Mouse (Mus musculus) olfactory bulb, adult 2 months (tissue): ENCODE measurements around the gene Ccdc141. TPM values are rescaled to one million over a fixed set of nuclear protein-coding genes. Genes with fewer than 3 reads are reported as not detected.

ENCODE experiments used
- H3K27ac ChIP-seq: fragments of 200-500 bp; 2 replicates; pipeline ENCODE4 v1.5.1; 2012; ENCODE audit warnings: low read depth, low read length; ENCODE audit not compliant: insufficient read depth
- H3K4me1 ChIP-seq: fragments of 200-500 bp; 2 replicates; pipeline ENCODE4 v1.6.1; 2012; ENCODE audit warnings: low read length; ENCODE audit not compliant: control insufficient read depth, insufficient read depth
- H3K4me3 ChIP-seq: fragments of 200-500 bp; 2 replicates; pipeline ENCODE4 v1.5.1; 2012; ENCODE audit warnings: mild to moderate bottlenecking, low read depth, low read length, moderate library complexity; ENCODE audit not compliant: insufficient read depth
- CTCF ChIP-seq: fragments of 200-500 bp; IDR thresholded peaks from 2 replicates; pipeline ENCODE4 v1.5.1; 2012; ENCODE audit warnings: low read depth, mild to moderate bottlenecking, low read length, moderate library complexity; ENCODE audit not compliant: insufficient read depth
- POLR2A ChIP-seq: fragments of 200-500 bp; IDR thresholded peaks from 2 replicates; pipeline ENCODE4 v1.6.1; 2012; ENCODE audit warnings: mild to moderate bottlenecking, low read depth, low read length, moderate library complexity; ENCODE audit not compliant: insufficient read depth
- WGBS: fragments of 180-500 bp; shearing (Covaris S2); methylation state at CpG from one replicate; pipeline ENCODE4 v1.1.7; 2018; 5-methylcytosine and 5-hydroxymethylcytosine counted together
- polyA plus RNA-seq: library from polyadenylated mRNA; stranded (reverse); fragments of >200 nt; gene quantifications from 2 replicates; pipeline ENCODE4 v1.2.4, GENCODE M21; 2012; ENCODE audit warnings: low replicate concordance; ENCODE audit not compliant: missing spikeins, insufficient read depth, insufficient read length

The Ccdc141 gene
- polyA plus RNA-seq, 1 experiment, result not detected

- Histone ChIP-seq H3K27ac (no peak overlapping the region), H3K4me1 (no peaks in the 10 kb centered on the region), H3K4me3 (no peak overlapping the region)
- TF ChIP-seq POLR2A (no peak), CTCF (no peak)
- 88% methylated on average over 21 of the region's 21 CpGs for WGBS
Measured at GRCm38 (mm10) chr2:76969637-76970036, 200.8 kb downstream of the Ccdc141 start.

GRCm38 (mm10) chr2:76968919-76969318 lies 201.5 kb downstream of the Ccdc141 start:
- Histone ChIP-seq H3K4me3 (no peak overlapping the region), H3K27ac (no peak overlapping the region), H3K4me1 (no peaks in the 10 kb centered on the region)
- TF ChIP-seq POLR2A, result no peak
- TF ChIP-seq CTCF, result peak; percentile 44; the same call in 1 of the 2 replicates
- WGBS, result 30% methylated on average over 8 of the region's 8 CpGs

GRCm38 (mm10) chr2:76966582-76966981 lies 203.9 kb downstream of the Ccdc141 start:
- Histone ChIP-seq H3K4me3 (no peak overlapping the region), H3K27ac (no peak overlapping the region)
- 86% methylated on average over 6 of the region's 6 CpGs for whole genome bisulfite sequencing

GRCm38 (mm10) chr2:76966013-76966412 lies 204.4 kb downstream of the Ccdc141 start:
- Histone ChIP-seq H3K4me1 (no peaks in the 10 kb centered on the region), H3K4me3 (no peak overlapping the region), H3K27ac (no peak overlapping the region)
- 89% methylated on average over 2 of the region's 2 CpGs for WGBS
- no peak for TF ChIP-seq POLR2A
- no peak for TF ChIP-seq CTCF

More at GRCm38 (mm10) chr2:76966582-76966981, 203.9 kb downstream of the Ccdc141 start:
- no peaks in the 10 kb centered on the region for H3K4me1 ChIP-seq
- no peak for TF ChIP-seq CTCF
- no peak for TF ChIP-seq POLR2A

GRCm38 (mm10) chr2:76965542-76965941 lies 204.9 kb downstream of the Ccdc141 start:
- WGBS, result 98% methylated on average over 7 of the region's 7 CpGs

GRCm38 (mm10) chr2:76962045-76962432 lies 208.4 kb downstream of the Ccdc141 start:
- H3K27ac ChIP-seq, result no peak overlapping the region
- H3K4me3 ChIP-seq, result no peak overlapping the region
- no peak for TF ChIP-seq POLR2A
- 73% methylated on average over 6 of the region's 6 CpGs for WGBS
- no peaks in the 10 kb centered on the region for H3K4me1 ChIP-seq

More at GRCm38 (mm10) chr2:76965542-76965941, 204.9 kb downstream of the Ccdc141 start:
- TF ChIP-seq POLR2A, result no peak
- TF ChIP-seq CTCF, result no peak
- Histone ChIP-seq H3K27ac (no peak overlapping the region), H3K4me3 (no peak overlapping the region), H3K4me1 (no peaks in the 10 kb centered on the region)

- H3K27ac ChIP-seq, result no peak overlapping the region
- no peak overlapping the region for H3K4me3 ChIP-seq
- H3K4me1 ChIP-seq, result no peaks in the 10 kb centered on the region
- no peak for TF ChIP-seq CTCF
- no peak for TF ChIP-seq POLR2A
- 84% methylated on average over 10 of the region's 10 CpGs for WGBS
Measured at GRCm38 (mm10) chr2:76961420-76962044, 208.9 kb downstream of the Ccdc141 start.

Other genes starting within 250 kb of the Ccdc141 start
- gene Ttn, start 188.1 kb downstream of the Ccdc141 start, polyA plus RNA-seq, result not detected in 2 replicates
- 76.6 TPM in 1 of 2 replicates, not detected in the other for gene Sestd1, start 110.0 kb upstream of the Ccdc141 start, polyA plus RNA-seq